Mouse (Mus musculus): ENCODE data around the gene Bex6.

Bex6 gene

GRCm38 (mm10) chr16:32179333-32179901 lies at the start of gene Bex6:
TSS of gene Bex6 (plus strand) at chr16:32179823.
- no peak for DNase-seq (ENCODE audit: extremely low read depth, low read depth, low spot score)

GRCm38 (mm10) chr16:32130190-32130826 lies 49.3 kb upstream of the Bex6 start:
- DNase-seq (ENCODE audit: extremely low read depth, low read depth, low spot score), result no peak

GRCm38 (mm10) chr16:32133148-32133547 lies 46.5 kb upstream of the Bex6 start:
- no peak for DNase-seq (ENCODE audit: extremely low read depth, low read depth, low spot score)

- DNase-seq (ENCODE audit: extremely low read depth, low read depth, low spot score), result no peak
Observed at GRCm38 (mm10) chr16:32135842-32136357, 43.7 kb upstream of the Bex6 start.

- DNase-seq (ENCODE audit: extremely low read depth, low read depth, low spot score), result no peak
Observed at GRCm38 (mm10) chr16:32138954-32139353, 40.7 kb upstream of the Bex6 start.

- no peak for DNase-seq (ENCODE audit: extremely low read depth, low read depth, low spot score)
Observed at GRCm38 (mm10) chr16:32143766-32144165, 35.9 kb upstream of the Bex6 start.

- no peak for DNase-seq (ENCODE audit: extremely low read depth, low read depth, low spot score)
Observed at GRCm38 (mm10) chr16:32144592-32144991, 35.0 kb upstream of the Bex6 start.

GRCm38 (mm10) chr16:32147589-32148207 lies 31.9 kb upstream of the Bex6 start:
- DNase-seq (ENCODE audit: extremely low read depth, low read depth, low spot score), result no peak

- no peak for DNase-seq (ENCODE audit: extremely low read depth, low read depth, low spot score)
Observed at GRCm38 (mm10) chr16:32153976-32154375, 25.6 kb upstream of the Bex6 start.

- no peak for DNase-seq (ENCODE audit: extremely low read depth, low read depth, low spot score)
Observed at GRCm38 (mm10) chr16:32154437-32154836, 25.2 kb upstream of the Bex6 start.

GRCm38 (mm10) chr16:32156719-32157118 lies 22.9 kb upstream of the Bex6 start:
- no peak for DNase-seq (ENCODE audit: extremely low read depth, low read depth, low spot score)

- DNase-seq (ENCODE audit: extremely low read depth, low read depth, low spot score), result no peak
Observed at GRCm38 (mm10) chr16:32157369-32157768, 22.3 kb upstream of the Bex6 start.

GRCm38 (mm10) chr16:32158966-32159365 lies 20.7 kb upstream of the Bex6 start:
- no peak for DNase-seq (ENCODE audit: extremely low read depth, low read depth, low spot score)

GRCm38 (mm10) chr16:32160742-32161323 lies 18.8 kb upstream of the Bex6 start:
- no peak for DNase-seq (ENCODE audit: extremely low read depth, low read depth, low spot score)

GRCm38 (mm10) chr16:32163392-32163791 lies 16.2 kb upstream of the Bex6 start:
- DNase-seq (ENCODE audit: extremely low read depth, low read depth, low spot score), result no peak

GRCm38 (mm10) chr16:32163891-32164290 lies 15.7 kb upstream of the Bex6 start:
- no peak for DNase-seq (ENCODE audit: extremely low read depth, low read depth, low spot score)

GRCm38 (mm10) chr16:32164396-32165027 lies 15.1 kb upstream of the Bex6 start:
- DNase-seq (ENCODE audit: extremely low read depth, low read depth, low spot score), result no peak

GRCm38 (mm10) chr16:32165281-32165821 lies 14.3 kb upstream of the Bex6 start, which contains the start of gene Nrros:
TSS of gene Nrros (minus strand) at chr16:32165594.
- DNase-seq (ENCODE audit: extremely low read depth, low read depth, low spot score), result no peak

- DNase-seq (ENCODE audit: extremely low read depth, low read depth, low spot score), result no peak
Observed at GRCm38 (mm10) chr16:32167819-32168545, 11.6 kb upstream of the Bex6 start.

GRCm38 (mm10) chr16:32171031-32171731 lies 8.4 kb upstream of the Bex6 start:
- no peak for DNase-seq (ENCODE audit: extremely low read depth, low read depth, low spot score)
